Mouse (Mus musculus): ENCODE data around the gene Tex36. TPM values are rescaled to one million over a fixed set of nuclear protein-coding genes. Genes with fewer than 3 reads are reported as not detected.

Gene Tex36
- total RNA-seq, 2 experiments from 2014 or later: not detected

- no peak for DNase-seq (ENCODE audit: low spot score in 2 of 2)
These were observed 1.4 kb downstream of the Tex36 start for GRCm38 (mm10) chr7:133600558-133600957.

- DNase-seq (ENCODE audit: low spot score in 2 of 2): no peak
These were observed 10.2 kb downstream of the Tex36 start for GRCm38 (mm10) chr7:133591750-133592149.

- no peak for DNase-seq (ENCODE audit: low spot score in 2 of 2)
These were observed 18.7 kb downstream of the Tex36 start for GRCm38 (mm10) chr7:133583216-133583615.

GRCm38 (mm10) chr7:133580296-133580640 lies 21.7 kb downstream of the Tex36 start:
- DNase-seq (ENCODE audit: low spot score in 2 of 2): no peak

- no peak for DNase-seq (ENCODE audit: low spot score in 2 of 2)
These were observed 22.3 kb downstream of the Tex36 start for GRCm38 (mm10) chr7:133579491-133580295.

- no peak for DNase-seq (ENCODE audit: low spot score in 2 of 2)
These were observed 25.1 kb downstream of the Tex36 start for GRCm38 (mm10) chr7:133576825-133577224.

- no peak for DNase-seq (ENCODE audit: low spot score in 2 of 2)
These were observed 25.7 kb downstream of the Tex36 start for GRCm38 (mm10) chr7:133576281-133576680.

GRCm38 (mm10) chr7:133571927-133572326 lies 30.0 kb downstream of the Tex36 start:
- DNase-seq (ENCODE audit: low spot score in 2 of 2): no peak

GRCm38 (mm10) chr7:133569194-133569880 lies 32.6 kb downstream of the Tex36 start:
- DNase-seq (ENCODE audit: low spot score in 2 of 2): no peak

GRCm38 (mm10) chr7:133564600-133564999 lies 37.4 kb downstream of the Tex36 start:
- DNase-seq (ENCODE audit: low spot score in 2 of 2): no peak

GRCm38 (mm10) chr7:133563175-133563824 lies 38.7 kb downstream of the Tex36 start:
- no peak for DNase-seq (ENCODE audit: low spot score in 2 of 2)

GRCm38 (mm10) chr7:133555786-133556492 lies 46.0 kb downstream of the Tex36 start:
- no peak for DNase-seq (ENCODE audit: low spot score in 2 of 2)

- DNase-seq (ENCODE audit: low spot score in 2 of 2): no peak
These were observed 49.5 kb downstream of the Tex36 start for GRCm38 (mm10) chr7:133552306-133552991.

GRCm38 (mm10) chr7:133551000-133551399 lies 51.0 kb downstream of the Tex36 start:
- DNase-seq (ENCODE audit: low spot score in 2 of 2): no peak

- no peak for DNase-seq (ENCODE audit: low spot score in 2 of 2)
These were observed 53.5 kb downstream of the Tex36 start for GRCm38 (mm10) chr7:133548434-133548833.

- no peak for DNase-seq (ENCODE audit: low spot score in 2 of 2)
These were observed 56.3 kb downstream of the Tex36 start for GRCm38 (mm10) chr7:133545631-133546030.

GRCm38 (mm10) chr7:133544966-133545365 lies 57.0 kb downstream of the Tex36 start:
- DNase-seq (ENCODE audit: low spot score in 2 of 2): no peak

GRCm38 (mm10) chr7:133543131-133543530 lies 58.8 kb downstream of the Tex36 start:
- no peak for DNase-seq (ENCODE audit: low spot score in 2 of 2)

- no peak for DNase-seq (ENCODE audit: low spot score in 2 of 2)
These were observed 64.6 kb downstream of the Tex36 start for GRCm38 (mm10) chr7:133537366-133537765.
